Mouse (Mus musculus) CH12.LX (cell line): Measurements from ENCODE around the gene Sepsecs. TPM values are rescaled to one million over a fixed set of nuclear protein-coding genes. Genes with fewer than 3 reads are reported as not detected.

Source experiments
- DNase-seq: peaks from one replicate; pipeline ENCODE4 v3.0.0-alpha.2; 2013; ENCODE audit errors: extremely low read depth
- H3K27ac ChIP-seq: 2 replicates; pipeline ENCODE4 v1.5.1; 2012; ENCODE audit warnings: low read depth, mild to moderate bottlenecking, control low read depth, moderate library complexity; ENCODE audit not compliant: insufficient read depth
- H3K27me3 ChIP-seq: replicated peaks from 2 replicates; pipeline ENCODE3; 2012; ENCODE audit warnings: inconsistent platforms
- H3K36me3 ChIP-seq, 2 experiments: replicated peaks in 1 of 2; 2 replicates each; pipeline versions ENCODE3 to v1.6.1; 2012; ENCODE audit warnings: inconsistent platforms in 1 of 2, low read length in 1 of 2, mild to moderate bottlenecking in 1 of 2, mixed read lengths in 1 of 2, moderate library complexity in 1 of 2; ENCODE audit not compliant: control insufficient read depth in 1 of 2, insufficient read depth in 1 of 2
- H3K4me1 ChIP-seq, 2 experiments: 2 replicates each; pipeline ENCODE4 v1.6.1; 2012; ENCODE audit warnings: inconsistent platforms in 1 of 2, moderate library complexity in 1 of 2; ENCODE audit not compliant: insufficient read depth in 2 of 2, control insufficient read depth in 1 of 2
- H3K4me2 ChIP-seq: 2 replicates; pipeline ENCODE4 v1.6.1; 2012; ENCODE audit warnings: low read depth, mild to moderate bottlenecking, control low read depth; ENCODE audit not compliant: poor library complexity, insufficient read depth, severe bottlenecking
- H3K4me3 ChIP-seq, 3 experiments: fragments of 150-350 bp in 1 of 3; sonication (generic) in 1 of 3; replicated peaks in 1 of 3; 2 replicates each; pipeline versions ENCODE3 to v1.5.1; 2011 to 2012; ENCODE audit warnings: low read depth in 2 of 3, low read length in 2 of 3, mild to moderate bottlenecking in 2 of 3, moderate library complexity in 2 of 3, control low read depth in 1 of 3, improper control_type of control experiment in 1 of 3, inconsistent platforms in 1 of 3, mixed read lengths in 1 of 3; ENCODE audit not compliant: poor library complexity in 1 of 3
- H3K79me2 ChIP-seq: replicated peaks from 2 replicates; pipeline ENCODE4 v1.6.1; 2012; ENCODE audit warnings: mild to moderate bottlenecking, moderate library complexity; ENCODE audit not compliant: control insufficient read depth, poor library complexity, insufficient read depth, severe bottlenecking; ENCODE audit errors: extremely low read depth
- H3K9ac ChIP-seq: 2 replicates; pipeline ENCODE4 v1.6.1; 2012; ENCODE audit warnings: low read depth, mild to moderate bottlenecking, control low read depth, moderate library complexity; ENCODE audit not compliant: insufficient read depth
- H3K9me3 ChIP-seq: replicated peaks from 2 replicates; pipeline ENCODE3; 2012; ENCODE audit warnings: low read length, inconsistent platforms, mixed read lengths
- CHD2 ChIP-seq: IDR thresholded peaks from 2 replicates; pipeline ENCODE4 v1.6.1; 2011; ENCODE audit warnings: low read length, improper control_type of control experiment
- CTCF ChIP-seq, 2 experiments: IDR thresholded peaks in 1 of 2; conservative IDR thresholded peaks in 1 of 2; 2 replicates each; pipeline ENCODE4 v1.5.1; 2011 to 2012; ENCODE audit warnings: low read depth in 2 of 2, low read length in 2 of 2, improper control_type of control experiment in 1 of 2, inconsistent platforms in 1 of 2, mild to moderate bottlenecking in 1 of 2, moderate library complexity in 1 of 2
- E2F4 ChIP-seq: IDR thresholded peaks from 2 replicates; pipeline ENCODE4 v1.6.1; 2011; ENCODE audit warnings: low read depth, low read length, improper control_type of control experiment; ENCODE audit not compliant: insufficient replicate concordance
- EP300 ChIP-seq: IDR thresholded peaks from 2 replicates; pipeline ENCODE4 v1.6.1; 2011; ENCODE audit warnings: low read length, improper control_type of control experiment
- GABPA ChIP-seq: IDR thresholded peaks from 2 replicates; pipeline ENCODE4 v1.6.1; 2012; ENCODE audit warnings: low read depth, low read length, improper control_type of control experiment, inconsistent platforms; ENCODE audit not compliant: insufficient replicate concordance
- IRF4 ChIP-seq: IDR thresholded peaks from 2 replicates; pipeline ENCODE4 v1.6.1; 2014; ENCODE audit warnings: low read depth, mild to moderate bottlenecking, inconsistent platforms, low read length, improper control_type of control experiment
- JUN ChIP-seq: IDR thresholded peaks from 2 replicates; pipeline ENCODE4 v1.6.1; 2011; ENCODE audit warnings: low read depth, mild to moderate bottlenecking, low read length, improper control_type of control experiment, moderate library complexity; ENCODE audit not compliant: insufficient read depth
- JUND ChIP-seq: conservative IDR thresholded peaks from 2 replicates; pipeline ENCODE4 v1.6.1; 2011; ENCODE audit warnings: low read depth, low read length, improper control_type of control experiment
- MAFK ChIP-seq: IDR thresholded peaks from 2 replicates; pipeline ENCODE4 v1.6.1; 2011; ENCODE audit warnings: low read length, improper control_type of control experiment; ENCODE audit not compliant: insufficient replicate concordance
- MEF2A ChIP-seq: IDR thresholded peaks from 2 replicates; pipeline ENCODE4 v1.6.1; 2014; ENCODE audit warnings: low read depth, mild to moderate bottlenecking, inconsistent platforms, low read length, improper control_type of control experiment, borderline replicate concordance
- NELFE ChIP-seq: IDR thresholded peaks from 2 replicates; pipeline ENCODE4 v1.6.1; 2011; ENCODE audit warnings: low read depth, low read length, improper control_type of control experiment
- POLR2A ChIP-seq: IDR thresholded peaks from 2 replicates; pipeline ENCODE4 v1.6.1; 2011; ENCODE audit warnings: low read depth, mild to moderate bottlenecking, improper control_type of control experiment, low read length
- POLR2AphosphoS2 ChIP-seq: IDR thresholded peaks from 2 replicates; pipeline ENCODE4 v1.6.1; 2011; ENCODE audit warnings: low read depth, low read length, improper control_type of control experiment
- RAD21 ChIP-seq: IDR thresholded peaks from 2 replicates; pipeline ENCODE4 v1.6.1; 2011; ENCODE audit warnings: low read depth, mild to moderate bottlenecking, low read length, improper control_type of control experiment, moderate library complexity
- RCOR1 ChIP-seq: conservative IDR thresholded peaks from 2 replicates; pipeline ENCODE4 v1.6.1; 2012; ENCODE audit warnings: low read depth, mild to moderate bottlenecking, inconsistent platforms, low read length, improper control_type of control experiment
- SMC3 ChIP-seq: IDR thresholded peaks from 2 replicates; pipeline ENCODE4 v1.6.1; 2011; ENCODE audit warnings: low read depth, low read length, improper control_type of control experiment
- TCF12 ChIP-seq: IDR thresholded peaks from 2 replicates; pipeline ENCODE4 v1.6.1; 2014; ENCODE audit warnings: low read depth, mild to moderate bottlenecking, inconsistent platforms, low read length, improper control_type of control experiment
- USF1 ChIP-seq: IDR thresholded peaks from 2 replicates; pipeline ENCODE4 v1.6.1; 2014; ENCODE audit warnings: low read depth, mild to moderate bottlenecking, inconsistent platforms, low read length, improper control_type of control experiment
- ZMIZ1 ChIP-seq: IDR thresholded peaks from 2 replicates; pipeline ENCODE4 v1.6.1; 2012; ENCODE audit warnings: low read depth, mild to moderate bottlenecking, inconsistent platforms, low read length, improper control_type of control experiment
- dilution Hi-C: fragments of 300-500 bp; cut with MboI; formaldehyde crosslinking; loops from 2 replicates; pipeline ENCODE4 v1.14.3; 2020; ENCODE audit warnings: low sequenced_read_pairs; ENCODE audit not compliant: extremely low pct_unique_long_range_greater_than_20kb, extremely low pct_ligation_motif_present
- in situ Hi-C: fragments of 300-500 bp; cut with MboI; formaldehyde crosslinking; loops from 3 replicates; pipeline ENCODE4 v1.14.3; 2019; ENCODE audit warnings: low sequenced_read_pairs, low pct_ligation_motif_present, low pct_unique_long_range_greater_than_20kb, mixed read lengths
- polyA plus RNA-seq: library from polyadenylated mRNA; unstranded; fragments of >175 nt; gene quantifications from 2 replicates; pipeline ENCODE4 v1.2.1, GENCODE M21; 2012; ENCODE audit warnings: low read depth; ENCODE audit not compliant: insufficient read length
- total RNA-seq, 2 experiments: library from RNA; depleted of rRNA; stranded (reverse); fragments of 300-350 nt in 1 of 2; fragments of >200 nt in 1 of 2; gene quantifications; 2 replicates each; pipeline ENCODE4 v1.2.3; 2012 to 2014

Gene Sepsecs
- total and polyA plus RNA-seq, 3 experiments: 9.1 to 10.8 (median 9.3) TPM

- no peak overlapping the region for H3K4me2 ChIP-seq
- H3K9ac ChIP-seq: no peak overlapping the region
- no peaks in the 10 kb centered on the region for H3K36me3 ChIP-seq
- dilution Hi-C loops: no loop called here
- H3K27ac ChIP-seq: no peak overlapping the region
- in situ Hi-C loops: no loop called here
- H3K79me2 ChIP-seq: no peaks in the 10 kb centered on the region
- H3K9me3 ChIP-seq: peaks cover 4% of the 10 kb centered on the region
- TF ChIP-seq POLR2A (no peak), SMC3 (no peak), EP300 (no peak), NELFE (no peak), CTCF (conservative IDR thresholded peaks at IDR 0.05 in 1 of 2, IDR thresholded peaks at IDR 0.05 in 1 of 2; ENCODE audit: low read depth in 2 of 2, low read length in 2 of 2) (no peak), USF1 (no peak), RAD21 (no peak), IRF4 (no peak), TCF12 (no peak), GABPA (no peak), RCOR1 (no peak), JUND (no peak), ZMIZ1 (no peak), POLR2AphosphoS2 (no peak), CHD2 (no peak), E2F4 (no peak), MAFK (no peak), JUN (no peak), MEF2A (no peak)
- no peak overlapping the region for H3K4me3 ChIP-seq
- DNase-seq: no peak
- H3K4me1 ChIP-seq: no peaks in the 10 kb centered on the region
- H3K27me3 ChIP-seq: peaks cover 4% of the 10 kb centered on the region
These were observed 78.9 kb downstream of the Sepsecs start for GRCm38 (mm10) chr5:52590612-52591011.

Other genes with a start within 250 kb of the Sepsecs start
- gene Ccdc149, start 198.2 kb downstream of the Sepsecs start, total RNA-seq (2012; rRNA removed): not detected in 2 replicates
- gene Ccdc149, start 198.2 kb downstream of the Sepsecs start, total RNA-seq (2014; rRNA removed): not detected in 2 replicates
- gene Ccdc149, start 198.2 kb downstream of the Sepsecs start, polyA plus RNA-seq: not detected in 2 replicates
- not detected in 2 replicates for gene Lgi2, start 103.2 kb downstream of the Sepsecs start, total RNA-seq (2012; rRNA removed)
- not detected in 2 replicates for gene Lgi2, start 103.2 kb downstream of the Sepsecs start, total RNA-seq (2014; rRNA removed)
- not detected in 2 replicates for gene Lgi2, start 103.2 kb downstream of the Sepsecs start, polyA plus RNA-seq
- 14.5 and 17.0 TPM in 2 replicates for gene Pi4k2b, start 71.9 kb upstream of the Sepsecs start, total RNA-seq (2012; rRNA removed)
- gene Pi4k2b, start 71.9 kb upstream of the Sepsecs start, total RNA-seq (2014; rRNA removed): 27.1 and 31.7 TPM in 2 replicates
- 9.9 and 10.8 TPM in 2 replicates for gene Pi4k2b, start 71.9 kb upstream of the Sepsecs start, polyA plus RNA-seq
- 14.3 and 14.8 TPM in 2 replicates for gene Zcchc4, start 105.7 kb upstream of the Sepsecs start, total RNA-seq (2012; rRNA removed)
- 18.9 and 21.0 TPM in 2 replicates for gene Zcchc4, start 105.7 kb upstream of the Sepsecs start, total RNA-seq (2014; rRNA removed)
- 14.3 and 17.2 TPM in 2 replicates for gene Zcchc4, start 105.7 kb upstream of the Sepsecs start, polyA plus RNA-seq
- 66.4 and 76.6 TPM in 2 replicates for gene Anapc4, start 164.3 kb upstream of the Sepsecs start, total RNA-seq (2012; rRNA removed)
- 85.6 and 110 TPM in 2 replicates for gene Anapc4, start 164.3 kb upstream of the Sepsecs start, total RNA-seq (2014; rRNA removed)
- gene Anapc4, start 164.3 kb upstream of the Sepsecs start, polyA plus RNA-seq: 87.0 and 115 TPM in 2 replicates